Mouse (Mus musculus) brain, embryonic 14.5 days (tissue): ENCODE results near the gene Abcb10.

ENCODE experiments used
- CTCF ChIP-seq: fragments of 200-500 bp; IDR thresholded peaks from 2 replicates; pipeline ENCODE4 v1.5.1; 2012; ENCODE audit warnings: inconsistent platforms, mild to moderate bottlenecking, moderate library complexity, borderline replicate concordance; ENCODE audit not compliant: insufficient read depth, insufficient read length; ENCODE audit errors: extremely low read depth
- POLR2A ChIP-seq: fragments of 200-500 bp; IDR thresholded peaks from 2 replicates; pipeline ENCODE4 v1.6.1; 2012; ENCODE audit warnings: mild to moderate bottlenecking, inconsistent platforms, borderline replicate concordance; ENCODE audit not compliant: poor library complexity, insufficient read depth, insufficient read length, severe bottlenecking; ENCODE audit errors: extremely low read depth

- TF ChIP-seq CTCF: no peak
- no peak for TF ChIP-seq POLR2A
These were observed 4.0 kb downstream of the Abcb10 start for GRCm38 (mm10) chr8:123978926-123979325.
